Mouse (Mus musculus) thymus, adult 2 months (tissue): ENCODE measurements around the gene Ndufa11.

Source experiments
- CTCF ChIP-seq: fragments of 200-500 bp; IDR thresholded peaks from 2 replicates; pipeline ENCODE4 v1.5.1; 2012; ENCODE audit warnings: mild to moderate bottlenecking, control low read depth, low read length, moderate library complexity, borderline replicate concordance; ENCODE audit not compliant: control insufficient read depth, poor library complexity, insufficient read depth; ENCODE audit errors: extremely low read depth
- POLR2A ChIP-seq: fragments of 200-500 bp; IDR thresholded peaks from 2 replicates; pipeline ENCODE4 v1.6.1; 2012; ENCODE audit warnings: mild to moderate bottlenecking, low read length, control low read depth, moderate library complexity; ENCODE audit not compliant: control insufficient read depth, poor library complexity, insufficient read depth; ENCODE audit errors: extremely low read depth

DNA sequence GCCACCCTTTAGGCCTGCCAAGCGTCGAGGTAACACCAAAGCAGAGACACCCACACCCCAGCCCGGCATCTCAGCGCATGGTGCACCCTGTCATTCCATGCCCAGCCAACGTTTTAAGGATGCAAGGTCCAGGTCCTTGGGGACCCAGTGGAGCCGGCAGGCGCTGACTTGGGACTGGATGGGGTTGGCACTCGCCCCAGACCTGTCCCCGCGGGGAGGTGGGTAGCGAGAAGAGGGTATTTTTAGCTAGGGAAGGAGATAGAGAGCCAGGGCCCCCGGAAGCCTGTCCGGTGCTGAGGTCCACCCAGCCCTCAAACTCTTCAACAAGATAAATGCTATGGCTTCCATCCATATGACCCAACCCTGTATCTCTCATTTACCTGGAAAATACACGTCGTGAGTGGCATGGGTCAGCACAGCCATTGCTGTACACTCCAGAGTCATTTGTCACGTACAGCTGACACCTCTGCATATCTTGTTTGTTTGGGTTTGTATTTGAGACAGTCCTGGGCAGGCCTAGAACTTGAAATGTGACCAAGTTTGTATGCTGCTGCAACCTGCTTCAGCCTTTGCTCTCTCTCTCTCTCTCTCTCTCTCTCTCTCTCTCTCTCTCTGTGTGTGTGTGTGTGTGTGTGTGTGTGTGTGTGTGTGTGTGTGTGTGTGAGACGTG lies 22.7 kb downstream of the Ndufa11 start:
- no peak for TF ChIP-seq POLR2A
- TF ChIP-seq CTCF, result no peak
